Comparison of ENCODE assay signal across 8 mouse cellular contexts in genomic region chr12:52006633-52006994, GRCm38 (mm10). TPM values are rescaled to one million over a fixed set of nuclear protein-coding genes. Genes with fewer than 3 reads are reported as not detected.
DNase-seq lines count a peak whose midpoint lies in the region; ATAC-seq and TF ChIP-seq lines count a peak whose summit lies in the region.

No protein-coding gene starts in this region.

- no peak for DNase-seq in heart, adult 18-20 months
- no peak for DNase-seq in G1E (ENCODE audit: low spot score)
- DNase-seq in gastrocnemius, adult 18-20 months (ENCODE audit: low spot score), result no peak
- DNase-seq in adrenal gland, postnatal 10 days, result no peak
- no peak for DNase-seq in c-Kit-positive CD71-positive TER-119-positive erythroid progenitor cells, embryonic 14.5 days (ENCODE audit: low spot score)

- H3K36me3 ChIP-seq in heart, embryonic 11.5 days (ENCODE audit: control insufficient read depth, insufficient read depth, low read length), result no peaks in the 10 kb centered on the region
- peaks cover 28% of the 10 kb centered on the region for H3K36me3 ChIP-seq in G1E (replicated peaks)

- 0 out of 2 replicates have a peak overlapping the region, but pooled peaks have one; percentile 95 for H3K9ac ChIP-seq in heart, embryonic 11.5 days (ENCODE audit: low read depth, low read length)

- no peak for TF ChIP-seq CTCF in G1E (IDR thresholded peaks at IDR 0.05; ENCODE audit: low read depth, low read length)

- H3K4me1 ChIP-seq in heart, embryonic 11.5 days (ENCODE audit: control insufficient read depth, insufficient read depth, low read length), result no peaks in the 10 kb centered on the region
- peaks cover 25% of the 10 kb centered on the region for H3K4me1 ChIP-seq in G1E (ENCODE audit: insufficient read depth, low read depth, low read length)

- H3K27ac ChIP-seq in heart, embryonic 11.5 days (ENCODE audit: low read depth, low read length), result peak overlapping the region; percentile 67; the same call in 1 of the 2 replicates

- peak; percentile 49; the same call in 1 of the 2 replicates for ATAC-seq in heart, embryonic 11.5 days (replicated peaks; ENCODE audit: insufficient number of reproducible peaks, low FRiP score, low TSS enrichment)
- ATAC-seq in G1E (ENCODE audit: extremely low read depth, insufficient number of reproducible peaks, low FRiP score, poor library complexity, severe bottlenecking), result peak; percentile 15; the same call in 1 of the 2 replicates
- ATAC-seq in granulocyte monocyte progenitor cell, adult 5-6 weeks (replicated peaks; ENCODE audit: poor library complexity, severe bottlenecking), result peak; percentile 10
- peak; percentile 26 for ATAC-seq in megakaryocyte, adult 5-6 weeks (ENCODE audit: poor library complexity, severe bottlenecking)

- H3K4me3 ChIP-seq in heart, embryonic 11.5 days (ENCODE audit: low read depth, low read length), result peak overlapping the region; percentile 83
- peak overlapping the region; percentile 77 for H3K4me3 ChIP-seq in G1E (ENCODE audit: low read depth, low read length)

- peak overlapping the region; percentile 78 for H3K4me2 ChIP-seq in heart, embryonic 11.5 days

- WGBS in heart, embryonic 11.5 days (ENCODE audit: insufficient replicate concordance), result 48% methylated on average over 5 of the region's 5 CpGs

- no peaks in the 10 kb centered on the region for H3K27me3 ChIP-seq in heart, embryonic 11.5 days (ENCODE audit: control insufficient read depth, insufficient read depth, low read length)
- H3K27me3 ChIP-seq in G1E (ENCODE audit: insufficient read depth, low read length), result peaks cover 8% of the 10 kb centered on the region

- H3K9me3 ChIP-seq in heart, embryonic 11.5 days (replicated peaks; ENCODE audit: control insufficient read depth, low read length), result no peaks in the 10 kb centered on the region
- H3K9me3 ChIP-seq in G1E (replicated peaks), result no peaks in the 10 kb centered on the region

RNA-seq across cellular contexts. Expression of gene Dtd2, which starts 0.3 kb away (rescaled TPM):
- polyA plus RNA-seq in heart, embryonic 11.5 days (2014; fragmentation: Nextera tagmentation; extraction: Ambion mirVana), result 20.2 and 20.9 TPM in 2 replicates
- total RNA-seq in heart, adult 18-20 months (2021), result 1 to 10 TPM; 5.8 to 6.7 TPM
- total RNA-seq in G1E (2014; fragmentation: Nextera tagmentation) (31.5 and 34.6 TPM in 2 replicates), G1E (2017) (12.8 and 13.2 TPM in 2 replicates)
- polyA plus RNA-seq in G1E (2012), result 8.7 and 12.1 TPM in 2 replicates
- 7.3 and 13.8 TPM in 2 replicates for total RNA-seq in granulocyte monocyte progenitor cell, adult 5-6 weeks (2014; fragmentation: Nextera tagmentation)
- total RNA-seq in granulocyte monocyte progenitor cell, adult 5-6 weeks (2017), result 14.1 and 16.8 TPM in 2 replicates
- total RNA-seq in megakaryocyte, adult 5-6 weeks (2015), result 7.5 and 9.1 TPM in 2 replicates
- total RNA-seq in megakaryocyte, adult 5-6 weeks (2017), result 6.0 and 8.6 TPM in 2 replicates
- total RNA-seq in gastrocnemius, adult 18-20 months (2021), result 1 to 10 TPM; 4.6 to 5.0 TPM
- 10 to 100 TPM; 16.7 to 21.1 TPM for total RNA-seq in adrenal gland, postnatal 10 days (2021)

RNA-seq across cellular contexts. Expression of gene Gpr33, which starts 21.2 kb away (rescaled TPM):
- not detected in 2 replicates for polyA plus RNA-seq in heart, embryonic 11.5 days (2014; fragmentation: Nextera tagmentation; extraction: Ambion mirVana)
- total RNA-seq in heart, adult 18-20 months (2021), result not detected
- total RNA-seq in G1E (2014; fragmentation: Nextera tagmentation), result not detected in 2 replicates
- 0.11 and 0.23 TPM in 2 replicates for total RNA-seq in G1E (2017)
- polyA plus RNA-seq in G1E (2012), result not detected in 2 replicates
- total RNA-seq in granulocyte monocyte progenitor cell, adult 5-6 weeks (2014; fragmentation: Nextera tagmentation), result not detected in 2 replicates
- not detected in 2 replicates for total RNA-seq in granulocyte monocyte progenitor cell, adult 5-6 weeks (2017)
- total RNA-seq in megakaryocyte, adult 5-6 weeks (2015), result not detected in 2 replicates
- not detected in 2 replicates for total RNA-seq in megakaryocyte, adult 5-6 weeks (2017)
- not detected for total RNA-seq in gastrocnemius, adult 18-20 months (2021)
- total RNA-seq in adrenal gland, postnatal 10 days (2021), result not detected

RNA-seq across cellular contexts. Expression of gene Heatr5a, which starts 35.5 kb away (rescaled TPM):
- polyA plus RNA-seq in heart, embryonic 11.5 days (2014; fragmentation: Nextera tagmentation; extraction: Ambion mirVana), result 10.2 and 13.9 TPM in 2 replicates
- 10 to 100 TPM; 20.7 to 21.0 TPM for total RNA-seq in heart, adult 18-20 months (2021)
- total RNA-seq in G1E (2014; fragmentation: Nextera tagmentation) (121 and 146 TPM in 2 replicates), G1E (2017) (66.8 and 70.0 TPM in 2 replicates)
- 7.0 and 15.1 TPM in 2 replicates for polyA plus RNA-seq in G1E (2012)
- 34.3 and 38.0 TPM in 2 replicates for total RNA-seq in granulocyte monocyte progenitor cell, adult 5-6 weeks (2014; fragmentation: Nextera tagmentation)
- total RNA-seq in granulocyte monocyte progenitor cell, adult 5-6 weeks (2017), result 27.4 and 28.1 TPM in 2 replicates
- total RNA-seq in megakaryocyte, adult 5-6 weeks (2015), result 38.3 and 43.4 TPM in 2 replicates
- 37.7 and 39.7 TPM in 2 replicates for total RNA-seq in megakaryocyte, adult 5-6 weeks (2017)
- 10 to 100 TPM; 22.7 to 27.2 TPM for total RNA-seq in gastrocnemius, adult 18-20 months (2021)
- 10 to 100 TPM; 14.9 to 22.4 TPM for total RNA-seq in adrenal gland, postnatal 10 days (2021)
